Mouse (Mus musculus): ENCODE measurements around the gene Acta1. TPM values are rescaled to one million over a fixed set of nuclear protein-coding genes. Genes with fewer than 3 reads are reported as not detected.

The Acta1 gene
- total RNA-seq, 2 experiments from 2014 or later = 58,912 to 62,167 TPM

DNA sequence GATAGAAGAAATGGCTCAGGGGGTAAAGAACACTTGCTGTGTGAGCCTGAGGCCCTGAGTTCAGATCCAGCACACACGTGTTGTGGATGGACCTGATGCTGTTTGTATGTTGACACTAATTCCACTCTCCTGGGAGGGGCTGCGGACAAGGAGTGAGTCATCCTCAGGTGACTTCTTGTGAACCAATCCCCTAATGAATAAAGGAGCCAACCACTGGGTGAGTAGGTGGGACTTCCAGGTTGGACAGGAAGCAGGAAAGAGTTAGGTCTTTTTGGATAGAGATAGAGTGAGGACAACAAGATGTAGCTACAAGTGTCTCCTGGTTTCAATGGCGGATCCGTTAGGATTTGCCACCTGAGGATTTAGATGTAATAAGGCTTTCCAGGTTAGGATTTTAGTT, 45.2 kb downstream of the Acta1 start:
- intact Hi-C loops (cut with DNase I; ENCODE audit: low total_unique reads) = no loop called here
- no peak for DNase-seq

DNA sequence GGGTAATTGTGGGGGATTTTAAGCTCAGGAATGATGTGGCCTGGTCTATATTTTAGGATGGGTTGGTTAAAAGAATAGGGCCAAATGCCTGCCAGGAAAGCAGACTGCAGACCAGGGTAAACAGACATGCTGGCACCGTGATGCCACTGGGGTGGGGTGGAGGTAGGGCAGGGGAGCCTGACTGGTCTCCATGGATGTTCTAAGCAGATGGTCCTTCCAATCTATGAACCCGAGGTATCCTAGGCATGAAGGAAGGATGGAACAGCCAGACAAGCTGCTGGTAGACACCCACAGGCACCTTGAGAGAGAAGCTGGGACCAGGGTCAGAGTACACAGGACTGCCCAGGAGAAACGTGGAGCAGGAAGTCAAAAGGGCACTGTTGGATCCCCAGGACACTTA, 47.0 kb downstream of the Acta1 start:
- DNase-seq = no peak
- intact Hi-C loops (cut with DNase I; ENCODE audit: low total_unique reads) = no loop called here

DNA sequence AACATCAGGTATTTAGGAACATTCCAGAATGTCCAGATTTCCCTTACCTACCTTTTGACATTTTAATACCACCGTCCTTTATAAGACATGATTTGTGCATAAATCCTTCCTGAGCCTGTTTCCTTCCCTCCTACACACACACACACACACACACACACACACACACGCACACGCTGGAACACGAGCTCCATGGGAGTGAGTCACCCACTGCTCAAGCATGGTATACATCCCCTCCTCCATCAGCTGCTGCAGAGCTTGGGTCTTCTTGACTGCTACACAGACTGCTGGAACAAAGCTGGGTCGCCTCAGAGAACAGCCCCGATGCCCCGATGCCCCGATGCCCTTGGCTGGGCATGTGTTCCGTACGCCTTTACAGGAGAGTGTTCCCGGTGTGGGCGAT, 48.0 kb downstream of the Acta1 start:
- intact Hi-C loops (cut with DNase I; ENCODE audit: low total_unique reads) = no loop called here
- DNase-seq = no peak

DNA sequence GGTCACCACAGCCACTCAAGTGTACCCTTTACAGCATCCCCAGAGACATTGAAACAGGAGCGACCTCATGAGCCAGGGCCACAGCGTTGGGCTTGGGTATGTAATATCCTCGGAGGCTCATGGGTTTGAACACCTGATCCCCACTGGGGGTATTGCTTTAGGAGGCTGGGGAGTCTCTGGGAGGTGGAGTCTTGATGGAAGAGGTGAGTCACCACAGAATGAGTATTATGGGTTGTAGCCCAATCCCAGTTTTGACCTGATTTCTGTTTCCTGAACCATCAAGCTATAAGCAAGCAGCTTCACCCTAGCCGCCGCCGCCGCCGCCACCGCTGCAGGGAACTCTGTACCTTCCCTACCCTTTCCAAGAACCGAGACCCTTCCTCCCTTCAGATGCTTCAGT, 48.6 kb downstream of the Acta1 start:
- no peak for DNase-seq
- intact Hi-C loops (cut with DNase I; ENCODE audit: low total_unique reads) = no loop called here

DNA sequence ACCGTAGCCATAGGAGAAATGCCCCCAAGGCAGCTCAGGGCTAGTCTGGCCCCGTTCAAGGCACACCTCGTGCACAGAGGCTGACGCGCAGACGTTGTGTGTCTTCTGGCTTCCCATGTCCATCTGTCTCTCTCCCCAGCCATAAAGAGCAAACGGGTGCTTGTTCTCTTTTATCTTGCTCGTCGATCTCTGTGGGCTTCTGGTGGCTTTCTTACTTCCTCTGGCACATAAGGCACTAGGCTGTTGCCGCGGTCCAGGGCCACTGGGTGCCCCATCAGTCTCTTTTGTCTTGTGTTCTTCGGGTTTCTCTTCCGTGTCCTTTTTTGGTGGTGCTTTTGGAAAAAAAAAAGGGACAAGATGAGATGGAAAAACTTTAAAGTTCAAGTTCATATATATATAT, 49.4 kb downstream of the Acta1 start:
- intact Hi-C loops (cut with DNase I; ENCODE audit: low total_unique reads) = no loop called here
- no peak for DNase-seq

DNA sequence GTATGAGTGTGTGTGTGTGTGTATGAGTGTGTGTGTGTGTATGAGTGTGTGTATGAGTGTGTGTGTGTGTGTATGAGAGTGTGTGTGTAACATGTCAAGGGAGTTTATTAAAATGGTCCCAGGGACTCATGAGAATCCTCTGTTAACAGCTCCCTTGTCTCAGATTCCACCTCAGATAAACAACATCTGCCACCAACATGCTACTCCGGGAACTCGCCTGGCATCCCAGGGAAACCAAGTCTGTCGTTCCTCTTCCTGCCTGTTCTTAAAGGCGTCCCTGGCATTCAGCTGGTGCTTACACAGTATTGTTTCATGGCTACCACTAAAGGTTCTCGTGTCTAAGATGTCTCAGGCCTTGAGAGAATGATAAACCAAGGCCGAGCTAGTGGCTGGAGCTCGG, 50.2 kb downstream of the Acta1 start:
- DNase-seq = no peak
- intact Hi-C loops (cut with DNase I; ENCODE audit: low total_unique reads) = no loop called here

DNA sequence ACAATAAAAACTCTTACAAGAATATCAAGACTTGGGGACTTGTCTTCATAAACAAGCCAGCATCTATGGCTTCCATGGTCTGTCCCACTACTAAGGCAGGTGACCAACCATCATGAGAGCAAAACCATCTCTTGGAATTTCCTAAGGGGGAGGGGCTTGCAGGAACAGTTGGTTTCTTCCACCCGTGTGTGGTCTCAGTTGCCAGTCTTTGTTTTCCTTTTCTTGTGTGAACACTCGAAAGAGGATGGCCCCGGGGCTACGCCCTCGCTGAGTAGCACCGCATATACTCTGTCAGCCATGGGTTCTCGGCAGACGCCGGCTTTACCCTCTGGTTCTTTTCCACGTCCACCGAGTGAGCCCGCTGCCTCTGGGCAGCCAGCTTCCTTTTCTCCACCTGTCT, 52.5 kb downstream of the Acta1 start:
- intact Hi-C loops (cut with DNase I; ENCODE audit: low total_unique reads) = no loop called here
- DNase-seq = no peak

Other genes starting within 250 kb of the Acta1 start
- gene Rhou, start 240.8 kb downstream of the Acta1 start, total RNA-seq (2021) = 1 to 10 TPM; 3.9 to 4.9 TPM
- gene Rab4a, start 88.8 kb downstream of the Acta1 start, total RNA-seq (2021) = 10 to 100 TPM; 13.3 to 14.4 TPM
- 1 to 10 TPM; 1.1 to 1.8 TPM for gene Ccsap, start 34.5 kb downstream of the Acta1 start, total RNA-seq (2021)
- 1 to 10 TPM; 9.8 to 9.9 TPM for gene Nup133, start 54.5 kb upstream of the Acta1 start, total RNA-seq (2021)
- 10 to 100 TPM; 12.1 to 13.0 TPM for gene Abcb10, start 88.4 kb upstream of the Acta1 start, total RNA-seq (2021)
- 10 to 100 TPM; 11.3 to 12.6 TPM for gene Taf5l, start 126.6 kb upstream of the Acta1 start, total RNA-seq (2021)
- gene Urb2, start 126.8 kb upstream of the Acta1 start, total RNA-seq (2021) = 1 to 10 TPM; 6.0 to 8.7 TPM